Mouse (Mus musculus) naive thymus-derived CD4-positive, alpha-beta T cell, adult 2 months (primary cell): Measurements from ENCODE around the gene Grifin.

Experiments
- DNase-seq: peaks from one replicate; pipeline ENCODE4 v3.0.0-alpha.2; 2011; ENCODE audit warnings: low read depth

The Grifin gene

GRCm38 (mm10) chr5:140564896-140565295 lies at the start of gene Grifin:
Gene Grifin, minus strand, starts transcription at chr5:140565071.
- DNase-seq = no peak

- DNase-seq = no peak
Measured at GRCm38 (mm10) chr5:140614141-140614540, 49.3 kb upstream of the Grifin start.

DNA sequence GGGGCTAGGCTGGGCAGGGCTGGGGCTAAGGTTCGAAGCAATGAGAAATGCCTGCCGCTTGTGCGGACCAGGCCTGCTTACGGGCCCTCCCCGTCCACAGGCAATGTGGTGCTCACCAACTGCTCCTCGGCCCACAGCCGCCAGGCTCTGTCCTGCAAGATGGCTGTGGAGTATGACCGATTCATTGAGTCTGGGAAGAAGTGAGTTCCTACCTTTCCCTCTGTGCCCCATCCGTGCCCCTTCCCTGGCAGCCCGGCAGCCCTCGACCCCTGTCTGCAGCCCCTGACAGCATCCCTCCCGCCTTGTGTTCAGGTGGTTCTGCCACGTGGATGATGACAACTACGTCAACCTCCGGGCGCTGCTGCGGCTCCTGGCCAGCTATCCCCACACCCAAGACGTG lies 47.3 kb upstream of the Grifin start:
- DNase-seq = peak; percentile 19

DNA sequence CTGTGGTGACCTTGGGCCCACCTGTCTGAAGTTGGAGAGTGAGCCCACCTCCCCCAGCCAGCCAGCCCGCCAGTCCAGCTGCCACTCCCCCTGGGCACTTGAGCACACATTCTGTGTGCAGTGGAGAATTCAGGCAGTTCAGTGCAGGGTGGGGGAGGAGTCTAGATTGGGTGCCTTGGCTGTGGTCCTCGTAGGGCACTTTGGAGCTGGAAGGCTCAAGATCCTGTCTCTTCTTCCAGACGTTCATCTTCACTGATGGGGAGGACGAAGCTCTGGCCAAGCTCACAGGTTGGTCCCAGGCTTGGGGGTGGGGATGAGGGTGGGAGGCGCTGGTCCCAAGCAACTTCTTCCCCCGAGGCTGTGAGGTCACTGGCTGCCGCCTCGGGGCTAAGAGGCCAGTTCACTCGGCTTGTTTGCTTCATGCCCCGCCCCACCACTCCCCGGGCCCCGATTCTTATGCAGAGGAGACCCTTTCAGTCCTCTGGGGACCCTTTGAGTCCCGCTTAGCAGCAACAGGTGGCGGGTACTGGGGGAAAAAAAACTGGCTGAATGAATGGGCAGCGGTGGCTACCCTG lies 46.8 kb upstream of the Grifin start:
- peak; percentile 39 for DNase-seq

- no peak for DNase-seq
Measured at GRCm38 (mm10) chr5:140611021-140611583, 46.2 kb upstream of the Grifin start.

GRCm38 (mm10) chr5:140610273-140611011 lies 45.6 kb upstream of the Grifin start:
- peak; percentile 72 for DNase-seq

DNA sequence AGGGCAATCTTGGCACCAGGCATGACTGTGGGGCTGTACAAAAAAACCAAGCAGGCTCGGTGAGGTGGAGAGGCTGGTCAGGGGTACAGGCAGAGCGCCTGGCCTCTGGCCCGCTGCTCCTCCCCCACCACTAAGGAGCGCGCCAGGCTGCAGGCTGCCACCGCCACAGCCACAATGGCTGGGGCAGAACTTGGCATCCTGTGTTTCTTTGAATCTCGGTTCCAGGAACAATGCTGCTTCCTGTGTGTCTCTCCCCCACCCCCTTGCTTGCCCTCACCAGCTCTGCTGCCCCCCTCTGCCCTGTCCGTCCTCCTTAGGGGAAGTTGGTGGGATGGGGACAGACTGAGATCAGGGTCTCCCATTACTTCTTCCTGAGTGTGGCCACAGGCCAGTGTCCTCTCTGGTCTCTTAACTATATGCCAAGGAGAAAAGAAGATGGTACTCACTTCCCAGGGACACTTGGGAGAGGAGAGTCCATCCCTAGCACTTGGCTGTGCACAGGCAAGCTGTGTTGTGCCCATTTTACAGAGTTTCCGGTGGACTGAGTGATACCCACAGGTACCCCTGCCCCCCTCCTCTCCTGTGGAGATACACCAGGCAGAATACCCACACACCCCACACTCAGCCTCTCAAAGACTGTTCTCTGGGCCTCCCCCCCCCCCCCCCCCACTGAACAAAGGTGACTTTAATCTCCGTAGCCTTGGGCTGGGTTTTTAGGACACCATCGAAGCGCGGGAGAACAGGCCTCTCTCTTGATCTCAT lies 44.8 kb upstream of the Grifin start:
- DNase-seq = peak; percentile 74

- peak; percentile 38 for DNase-seq
Measured at GRCm38 (mm10) chr5:140608634-140609015, 43.8 kb upstream of the Grifin start.

GRCm38 (mm10) chr5:140607836-140608633 lies 43.2 kb upstream of the Grifin start:
- DNase-seq = peak; percentile 66

GRCm38 (mm10) chr5:140607001-140607835 lies 42.3 kb upstream of the Grifin start, which contains the start of gene Lfng:
Gene Lfng, plus strand, starts transcription at chr5:140607320.
- DNase-seq = peak; percentile 81

DNA sequence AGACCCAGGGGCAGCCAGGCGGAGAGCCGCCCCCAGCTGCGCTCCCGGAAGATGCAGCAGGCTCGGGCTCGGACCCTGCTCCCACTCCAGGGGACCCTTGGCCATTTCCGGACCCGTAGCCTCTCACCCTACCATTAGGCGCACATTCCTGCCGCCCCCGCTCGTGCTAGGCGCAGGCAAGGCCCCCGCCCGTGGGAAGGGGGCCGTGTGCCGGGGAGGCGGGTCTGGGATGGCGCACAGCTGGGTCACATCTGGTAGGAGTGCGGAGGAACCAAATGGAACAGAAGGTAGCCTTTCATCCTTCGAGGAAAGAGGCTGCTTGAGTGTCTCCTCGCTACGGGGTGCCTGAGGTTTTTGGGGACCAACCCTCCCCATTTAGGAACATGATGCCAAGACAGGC lies 41.5 kb upstream of the Grifin start:
- DNase-seq = no peak

GRCm38 (mm10) chr5:140605228-140605627 lies 40.4 kb upstream of the Grifin start:
- DNase-seq = no peak

- no peak for DNase-seq
Measured at GRCm38 (mm10) chr5:140604386-140604785, 39.5 kb upstream of the Grifin start.

GRCm38 (mm10) chr5:140602540-140602939 lies 37.7 kb upstream of the Grifin start:
- no peak for DNase-seq

DNA sequence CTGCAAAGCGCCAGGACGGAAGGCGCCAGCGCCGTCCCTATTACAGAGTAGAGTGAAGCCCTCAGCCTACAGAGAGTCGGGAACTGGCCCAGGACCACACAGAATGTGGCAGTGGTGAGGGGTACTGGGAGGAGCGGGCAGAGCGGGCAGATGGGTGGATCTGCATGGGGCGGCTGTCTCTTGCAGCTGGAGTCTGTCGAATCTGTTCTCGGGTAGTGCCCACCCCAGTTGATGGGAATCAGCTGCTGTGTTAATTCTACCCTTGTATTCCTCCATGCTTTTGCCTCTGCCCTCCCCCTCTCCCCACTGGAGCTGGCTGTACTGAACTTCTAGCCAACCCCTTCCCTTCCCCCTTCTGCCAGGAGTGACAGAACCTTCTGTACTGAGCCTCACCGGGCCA lies 36.8 kb upstream of the Grifin start:
- no peak for DNase-seq

DNA sequence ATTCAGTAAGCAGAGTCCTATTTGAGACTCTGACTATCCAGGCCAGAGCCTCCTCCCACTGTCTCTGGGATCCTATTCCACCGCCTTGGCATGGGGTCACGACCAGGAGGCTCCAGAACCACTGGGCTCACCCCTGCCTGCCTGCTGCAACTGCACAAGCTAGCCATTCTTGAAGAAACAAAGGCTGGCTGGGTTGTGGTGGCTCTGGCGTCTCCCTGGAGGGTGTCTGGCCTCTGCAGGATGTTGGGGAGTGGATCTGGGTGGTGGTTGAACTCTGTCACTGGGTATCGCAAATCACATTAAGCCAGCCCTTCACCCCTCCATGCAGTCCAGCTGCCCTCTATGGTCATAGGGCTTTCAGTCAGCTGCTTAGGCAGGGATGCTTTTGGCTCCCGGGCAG lies 35.1 kb upstream of the Grifin start:
- no peak for DNase-seq

GRCm38 (mm10) chr5:140597787-140598186 lies 32.9 kb upstream of the Grifin start:
- peak; percentile 53 for DNase-seq

DNA sequence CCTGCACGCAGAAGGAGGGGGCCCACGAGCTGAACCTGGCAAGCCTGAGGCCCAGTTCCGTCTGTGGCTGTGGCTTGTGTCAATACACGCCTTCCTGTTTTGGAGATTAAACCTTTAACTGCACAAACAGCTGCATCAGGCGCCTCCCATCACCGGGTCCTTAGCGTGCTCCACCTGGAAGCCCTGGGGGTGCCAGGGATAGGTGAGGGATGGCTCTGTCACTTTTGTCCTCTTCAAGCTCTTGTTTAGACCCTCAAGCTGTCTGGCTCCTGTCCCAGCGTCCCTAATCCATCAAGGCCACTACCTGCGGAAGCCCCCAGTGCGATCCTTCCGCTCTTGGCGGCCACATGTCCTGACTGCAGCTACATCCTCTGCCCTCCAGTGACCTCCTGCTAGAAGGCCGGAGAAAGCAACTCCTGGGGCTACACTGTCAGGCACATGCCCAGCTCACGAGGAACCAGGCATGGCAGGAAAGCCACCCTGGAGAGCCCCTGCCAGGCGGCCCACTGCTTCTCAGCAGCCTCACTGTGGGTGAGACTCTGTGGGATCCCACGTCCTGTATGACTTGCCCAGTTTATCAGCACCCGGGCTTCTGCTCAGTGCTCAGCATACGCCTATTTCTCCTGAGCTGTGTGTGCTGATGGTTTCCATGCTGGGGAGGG lies 32.2 kb upstream of the Grifin start:
- no peak for DNase-seq

GRCm38 (mm10) chr5:140596426-140596825 lies 31.6 kb upstream of the Grifin start:
- no peak for DNase-seq

- DNase-seq = no peak
Measured at GRCm38 (mm10) chr5:140594846-140595245, 30.0 kb upstream of the Grifin start.
